Mouse (Mus musculus) liver, embryonic 15.5 days (tissue): ENCODE data around the gene Tspo2. TPM values are rescaled to one million over a fixed set of nuclear protein-coding genes. Genes with fewer than 3 reads are reported as not detected.

Source experiments
- ATAC-seq: fragments of 200-750 bp; cut with Nextera tagmentation; 2 replicates; pipeline ENCODE4 v1.8.0; 2017; ENCODE audit warnings: moderate number of reproducible peaks, mild to moderate bottlenecking, moderate library complexity; ENCODE audit not compliant: insufficient read depth
- H3K27ac ChIP-seq: fragments of 300-500 bp; sonication (generic); replicated peaks from 2 replicates; pipeline ENCODE4 v1.5.1; 2015; ENCODE audit warnings: mild to moderate bottlenecking, inconsistent platforms
- H3K27me3 ChIP-seq: fragments of 300-500 bp; sonication (generic); 2 replicates; pipeline ENCODE4 v1.6.1; 2015; ENCODE audit warnings: mild to moderate bottlenecking, inconsistent platforms
- H3K36me3 ChIP-seq: fragments of 300-500 bp; sonication (generic); replicated peaks from 2 replicates; pipeline ENCODE4 v1.6.1; 2015; ENCODE audit warnings: moderate library complexity, mild to moderate bottlenecking, inconsistent platforms
- H3K4me1 ChIP-seq: fragments of 300-500 bp; sonication (generic); replicated peaks from 2 replicates; pipeline ENCODE4 v1.6.1; 2015; ENCODE audit warnings: inconsistent platforms
- H3K4me2 ChIP-seq: fragments of 300-500 bp; sonication (generic); 2 replicates; pipeline ENCODE4 v1.6.1; 2015; ENCODE audit warnings: moderate library complexity, mild to moderate bottlenecking, inconsistent platforms
- H3K4me3 ChIP-seq: fragments of 300-500 bp; sonication (generic); replicated peaks from 2 replicates; pipeline ENCODE4 v1.5.1; 2015; ENCODE audit warnings: mild to moderate bottlenecking, inconsistent platforms
- H3K9ac ChIP-seq: fragments of 300-500 bp; sonication (generic); 2 replicates; pipeline ENCODE4 v1.6.1; 2015; ENCODE audit warnings: moderate library complexity, mild to moderate bottlenecking, inconsistent platforms
- H3K9me3 ChIP-seq: fragments of 300-500 bp; sonication (generic); replicated peaks from 2 replicates; pipeline ENCODE4 v1.6.1; 2016; ENCODE audit warnings: inconsistent platforms
- WGBS: fragments of 180-500 bp; shearing (Covaris S2); methylation state at CpG from one replicate; pipeline ENCODE4 v1.1.7; 2015; ENCODE audit warnings: mixed read lengths; ENCODE audit not compliant: insufficient replicate concordance; 5-methylcytosine and 5-hydroxymethylcytosine counted together
- polyA plus RNA-seq: library from polyadenylated mRNA; unstranded; fragments of >200 nt; fragmentation: Nextera tagmentation; extraction: Ambion mirVana; gene quantifications from 2 replicates; pipeline ENCODE4 v1.2.1, GENCODE M21; 2015

Gene Tspo2
- polyA plus RNA-seq, 1 experiment from 2014 or later, result 182 TPM

- H3K4me2 ChIP-seq, result no peak overlapping the region
- H3K27ac ChIP-seq, result no peak overlapping the region
- ATAC-seq, result no peak
- H3K4me1 ChIP-seq, result peaks cover 50% of the 10 kb centered on the region
- no peaks in the 10 kb centered on the region for H3K27me3 ChIP-seq
- no peak overlapping the region for H3K9ac ChIP-seq
- peaks cover 80% of the 10 kb centered on the region for H3K36me3 ChIP-seq
- WGBS, result 82% methylated on average over 14 of the region's 14 CpGs
- H3K4me3 ChIP-seq, result no peak overlapping the region
- H3K9me3 ChIP-seq, result no peaks in the 10 kb centered on the region
Observed at GRCm38 (mm10) chr17:48416425-48417195, 34.7 kb downstream of the Tspo2 start.

DNA sequence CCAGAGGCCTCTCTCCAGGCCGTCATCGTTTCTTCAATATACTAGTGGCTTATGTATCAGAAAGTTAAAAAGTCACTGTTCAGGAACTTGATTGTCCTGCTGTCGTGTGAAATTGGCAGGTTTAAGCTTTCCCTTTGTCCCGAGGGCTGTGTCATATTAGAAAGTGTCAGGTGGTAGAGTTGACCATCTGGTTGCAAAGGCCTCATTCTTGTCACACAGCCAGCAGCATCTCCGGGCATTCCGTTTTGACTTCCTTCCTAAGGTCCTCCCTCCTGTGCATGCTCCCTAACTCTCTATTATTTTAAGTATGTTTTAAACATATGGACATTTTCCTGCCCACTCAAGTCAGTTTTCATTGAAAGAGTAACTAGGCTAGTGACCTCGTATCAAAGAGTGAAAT lies 35.3 kb downstream of the Tspo2 start:
- no peak overlapping the region for H3K4me2 ChIP-seq
- no peak overlapping the region for H3K9ac ChIP-seq
- 79% methylated on average over 7 of the region's 7 CpGs for WGBS
- H3K4me3 ChIP-seq, result no peak overlapping the region
- H3K27me3 ChIP-seq, result no peaks in the 10 kb centered on the region
- no peak for ATAC-seq
- H3K36me3 ChIP-seq, result peaks cover 81% of the 10 kb centered on the region
- no peak overlapping the region for H3K27ac ChIP-seq
- H3K9me3 ChIP-seq, result no peaks in the 10 kb centered on the region
- peaks cover 51% of the 10 kb centered on the region for H3K4me1 ChIP-seq

- H3K4me2 ChIP-seq, result peak overlapping the region; percentile 82
- WGBS, result 50% methylated on average over 8 of the region's 8 CpGs
- H3K9me3 ChIP-seq, result no peaks in the 10 kb centered on the region
- H3K4me3 ChIP-seq, result peak overlapping the region; percentile 94
- H3K27ac ChIP-seq, result peak overlapping the region; percentile 100
- H3K4me1 ChIP-seq, result peaks cover 38% of the 10 kb centered on the region
- H3K27me3 ChIP-seq, result no peaks in the 10 kb centered on the region
- H3K9ac ChIP-seq, result peak overlapping the region; percentile 79
- H3K36me3 ChIP-seq, result peaks cover 48% of the 10 kb centered on the region
- ATAC-seq, result no peak
Observed at GRCm38 (mm10) chr17:48411241-48411640, 40.1 kb downstream of the Tspo2 start.

DNA sequence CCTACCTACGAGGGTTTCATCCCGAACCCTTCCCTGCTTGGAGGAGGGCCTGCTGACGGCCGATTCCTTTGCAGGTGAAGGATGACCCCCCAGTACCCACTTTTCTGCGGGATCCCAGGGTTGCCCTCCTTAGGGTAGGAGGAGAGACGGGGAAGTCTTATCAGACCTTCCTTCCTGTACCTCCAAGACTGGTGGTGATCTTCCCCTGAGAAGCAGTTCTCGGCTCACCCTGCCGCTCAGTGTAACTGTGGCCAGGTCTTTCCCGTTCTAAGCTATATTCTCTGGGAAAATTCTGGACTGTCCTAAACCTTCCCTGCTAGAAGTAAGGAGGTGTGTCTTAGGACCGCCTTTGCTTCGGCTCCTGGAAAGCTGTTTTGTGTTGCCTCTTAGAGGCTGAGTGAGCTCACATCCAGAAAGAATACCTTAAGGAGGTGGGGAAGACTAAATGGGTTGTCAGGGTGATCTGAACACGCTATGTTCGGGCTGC lies 41.0 kb downstream of the Tspo2 start:
- no peaks in the 10 kb centered on the region for H3K27me3 ChIP-seq
- H3K9ac ChIP-seq, result peak overlapping the region; percentile 79
- WGBS, result 0% methylated on average over 13 of the region's 13 CpGs
- peak overlapping the region; percentile 94 for H3K4me3 ChIP-seq
- peak overlapping the region; percentile 100 for H3K27ac ChIP-seq
- H3K4me1 ChIP-seq, result peaks cover 46% of the 10 kb centered on the region
- H3K36me3 ChIP-seq, result peaks cover 39% of the 10 kb centered on the region
- peak; percentile 27 for ATAC-seq
- no peaks in the 10 kb centered on the region for H3K9me3 ChIP-seq
- peak overlapping the region; percentile 82 for H3K4me2 ChIP-seq

GRCm38 (mm10) chr17:48409380-48410298 lies 41.7 kb downstream of the Tspo2 start, which contains the start of the genes Nfya and Oard1:
Nfya (minus strand) TSS chr17:48409906.
Oard1 (plus strand) TSS chr17:48410014.
- Histone ChIP-seq H3K9me3 (no peaks in the 10 kb centered on the region), H3K36me3 (peaks cover 32% of the 10 kb centered on the region), H3K4me3 (peak within 1 kb of the TSS; percentile 94), H3K4me1 (peaks cover 52% of the 10 kb centered on the region), H3K4me2 (peak within 1 kb of the TSS; percentile 82), H3K27ac (peak within 1 kb of the TSS; percentile 100), H3K9ac (peak within 1 kb of the TSS; percentile 98), H3K27me3 (no peaks in the 10 kb centered on the region)
- under 1% methylated on average over 84 of the region's 84 CpGs for WGBS
- peak; percentile 89 for ATAC-seq

GRCm38 (mm10) chr17:48408526-48409291 lies 42.6 kb downstream of the Tspo2 start:
- Histone ChIP-seq H3K4me2 (peak overlapping the region; percentile 82), H3K36me3 (peaks cover 30% of the 10 kb centered on the region), H3K9me3 (no peaks in the 10 kb centered on the region), H3K27me3 (no peaks in the 10 kb centered on the region), H3K9ac (peak overlapping the region; percentile 98), H3K4me3 (peak overlapping the region; percentile 94), H3K4me1 (peaks cover 62% of the 10 kb centered on the region), H3K27ac (peak overlapping the region; percentile 100)
- ATAC-seq, result peak; percentile 47
- WGBS, result under 1% methylated on average over 47 of the region's 47 CpGs

- Histone ChIP-seq H3K27ac (peak overlapping the region; percentile 100), H3K4me1 (peaks cover 62% of the 10 kb centered on the region), H3K4me2 (peak overlapping the region; percentile 82), H3K36me3 (peaks cover 24% of the 10 kb centered on the region), H3K4me3 (peak overlapping the region; percentile 94), H3K27me3 (no peaks in the 10 kb centered on the region), H3K9me3 (no peaks in the 10 kb centered on the region), H3K9ac (peak overlapping the region; percentile 98)
- WGBS, result 4% methylated on average over 8 of the region's 8 CpGs
- no peak for ATAC-seq
Observed at GRCm38 (mm10) chr17:48407910-48408525, 43.3 kb downstream of the Tspo2 start.

DNA sequence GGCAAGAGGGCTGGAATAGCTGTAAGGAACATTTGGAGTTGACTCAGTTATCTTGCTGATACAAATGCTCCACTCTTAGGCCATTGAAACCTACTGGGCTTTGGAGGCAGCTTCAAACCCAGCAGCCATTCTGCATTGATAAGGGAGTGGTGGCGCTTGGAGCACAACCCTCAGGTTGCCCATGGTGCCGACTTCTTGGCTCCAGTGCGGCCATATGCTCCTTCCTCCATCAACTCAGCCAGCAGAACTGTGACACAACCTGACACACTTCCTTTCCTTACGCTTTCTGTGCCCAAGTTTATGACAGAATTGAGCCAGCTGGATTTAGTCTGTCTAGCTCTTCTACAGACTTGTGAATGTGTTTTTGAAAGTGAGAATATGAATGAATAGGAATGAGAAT lies 44.2 kb downstream of the Tspo2 start:
- ATAC-seq, result no peak
- H3K27ac ChIP-seq, result peak overlapping the region; percentile 100
- peak overlapping the region; percentile 94 for H3K4me3 ChIP-seq
- no peaks in the 10 kb centered on the region for H3K9me3 ChIP-seq
- 21% methylated on average over 4 of the region's 4 CpGs for WGBS
- H3K4me1 ChIP-seq, result peaks cover 67% of the 10 kb centered on the region
- peaks cover 22% of the 10 kb centered on the region for H3K36me3 ChIP-seq
- no peaks in the 10 kb centered on the region for H3K27me3 ChIP-seq
- H3K4me2 ChIP-seq, result peak overlapping the region; percentile 82
- H3K9ac ChIP-seq, result peak overlapping the region; percentile 98

DNA sequence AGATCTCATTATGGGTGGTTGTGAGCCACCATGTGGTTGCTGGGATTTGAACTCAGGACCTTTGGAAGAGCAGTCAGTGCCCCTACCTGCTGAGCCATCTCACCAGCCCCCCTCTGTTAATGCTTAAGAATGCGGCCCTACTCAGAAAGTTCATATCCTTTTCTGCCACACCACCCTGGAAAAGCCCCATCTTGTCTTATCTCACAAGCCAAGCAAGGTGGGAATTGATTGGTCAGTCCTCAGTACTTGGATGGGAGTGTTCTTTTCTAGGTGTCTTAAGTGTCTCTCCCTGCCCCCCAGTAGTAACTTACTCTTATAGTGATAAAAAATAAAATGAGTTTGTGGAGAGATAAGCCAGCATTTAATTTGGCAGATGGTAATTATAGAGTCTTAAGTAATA lies 46.6 kb downstream of the Tspo2 start:
- Histone ChIP-seq H3K36me3 (peaks cover 25% of the 10 kb centered on the region), H3K9ac (no peak overlapping the region), H3K27me3 (no peaks in the 10 kb centered on the region), H3K4me1 (peaks cover 62% of the 10 kb centered on the region), H3K9me3 (no peaks in the 10 kb centered on the region), H3K27ac (peak overlapping the region; percentile 69), H3K4me3 (no peak overlapping the region), H3K4me2 (peak overlapping the region; percentile 35)
- WGBS, result 17% methylated on average over 1 of the region's 1 CpGs
- no peak for ATAC-seq

DNA sequence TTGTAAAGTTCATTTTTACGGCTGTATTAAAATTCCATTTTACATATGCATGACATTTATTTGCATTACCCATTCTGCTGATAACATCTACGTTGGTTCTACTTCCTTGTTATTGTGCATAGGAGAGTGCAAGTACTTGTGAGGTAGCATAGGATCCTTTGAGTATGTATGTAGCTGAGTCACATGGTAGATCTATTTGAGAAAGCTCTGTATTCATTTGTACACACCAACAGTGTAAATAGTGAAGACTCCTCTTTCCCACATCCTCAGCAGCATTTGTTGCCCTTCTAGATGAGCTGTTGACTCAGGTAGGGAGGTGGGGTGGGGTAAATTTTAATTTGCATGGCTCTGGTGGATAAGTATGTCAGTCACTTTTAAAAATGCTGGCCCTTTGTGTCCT lies 47.5 kb downstream of the Tspo2 start:
- Histone ChIP-seq H3K9me3 (no peaks in the 10 kb centered on the region), H3K27ac (peak overlapping the region; percentile 69), H3K27me3 (no peaks in the 10 kb centered on the region), H3K4me3 (no peak overlapping the region), H3K36me3 (peaks cover 33% of the 10 kb centered on the region), H3K4me1 (peaks cover 65% of the 10 kb centered on the region), H3K4me2 (peak overlapping the region; percentile 35; the same call in 1 of the 2 replicates), H3K9ac (no peak overlapping the region)
- no peak for ATAC-seq
- WGBS, result 63% methylated on average over 2 of the region's 2 CpGs
